Mouse (Mus musculus) myocyte (in vitro differentiated cells): ENCODE measurements around the gene B4galt2. TPM values are rescaled to one million over a fixed set of nuclear protein-coding genes. Genes with fewer than 3 reads are reported as not detected.

Experiments used
- H3K27me3 ChIP-seq: one replicate; pipeline ENCODE4 v1.6.1; 2011; ENCODE audit not compliant: control insufficient read depth, insufficient read depth, insufficient read length
- H3K36me3 ChIP-seq: one replicate; pipeline ENCODE4 v1.6.1; 2011; ENCODE audit not compliant: control insufficient read depth, insufficient read depth
- H3K4me2 ChIP-seq: one replicate; pipeline ENCODE4 v1.6.1; 2011; ENCODE audit warnings: low read depth, control low read depth
- H3K4me3 ChIP-seq: one replicate; pipeline ENCODE4 v1.5.1; 2011; ENCODE audit warnings: mild to moderate bottlenecking, control low read depth, moderate library complexity
- H3K79me2 ChIP-seq: one replicate; pipeline ENCODE4 v1.6.1; 2011; ENCODE audit not compliant: control insufficient read depth, insufficient read depth
- H3ac ChIP-seq: one replicate; pipeline ENCODE4 v1.6.1; 2011; ENCODE audit not compliant: control insufficient read depth, insufficient read length
- CEBPB ChIP-seq: IDR thresholded peaks from 2 replicates; pipeline ENCODE4 v1.6.1; 2011; ENCODE audit warnings: mild to moderate bottlenecking, moderate library complexity; ENCODE audit not compliant: poor library complexity, insufficient read depth, severe bottlenecking
- E2F4 ChIP-seq: IDR thresholded peaks from one replicate; pipeline ENCODE4 v1.6.1; 2011; ENCODE audit warnings: mild to moderate bottlenecking, control low read depth, moderate library complexity; ENCODE audit not compliant: insufficient read depth
- MAX ChIP-seq: IDR thresholded peaks from one replicate; pipeline ENCODE4 v1.6.1; 2011; ENCODE audit warnings: low read depth, mild to moderate bottlenecking, control low read depth
- MYOD1 ChIP-seq, 3 experiments: IDR thresholded peaks; one replicate each; pipeline ENCODE4 v1.6.1; 2011; ENCODE audit warnings: control low read depth in 2 of 3, low read depth in 2 of 3, mild to moderate bottlenecking in 2 of 3, moderate library complexity in 1 of 3; ENCODE audit not compliant: insufficient read length in 2 of 3, control insufficient read depth in 1 of 3
- MYOG ChIP-seq, 3 experiments: IDR thresholded peaks; one replicate each; pipeline ENCODE4 v1.6.1; 2011; ENCODE audit warnings: control low read depth in 2 of 3, low read depth in 2 of 3, mild to moderate bottlenecking in 2 of 3; ENCODE audit not compliant: insufficient read length in 2 of 3, control insufficient read depth in 1 of 3, insufficient read depth in 1 of 3
- POLR2A ChIP-seq: IDR thresholded peaks from one replicate; pipeline ENCODE4 v1.6.1; 2011; ENCODE audit warnings: low read depth, mild to moderate bottlenecking, control low read depth, moderate library complexity; ENCODE audit not compliant: insufficient read length
- POLR2AphosphoS2 ChIP-seq: IDR thresholded peaks from one replicate; pipeline ENCODE4 v1.6.1; 2011; ENCODE audit warnings: low read depth, control low read depth; ENCODE audit not compliant: insufficient read length
- REST ChIP-seq: IDR thresholded peaks from one replicate; pipeline ENCODE4 v1.6.1; 2011; ENCODE audit warnings: mild to moderate bottlenecking, control low read depth, moderate library complexity; ENCODE audit not compliant: insufficient read depth, insufficient read length
- SRF ChIP-seq: IDR thresholded peaks from one replicate; pipeline ENCODE4 v1.6.1; 2011; ENCODE audit warnings: low read depth; ENCODE audit not compliant: control insufficient read depth, insufficient read length
- TCF12 ChIP-seq: IDR thresholded peaks from one replicate; pipeline ENCODE4 v1.6.1; 2011; ENCODE audit warnings: mild to moderate bottlenecking, control low read depth; ENCODE audit not compliant: poor library complexity, insufficient read depth, severe bottlenecking
- TCF3 ChIP-seq: IDR thresholded peaks from one replicate; pipeline ENCODE4 v1.6.1; 2011; ENCODE audit warnings: low read depth, control low read depth; ENCODE audit not compliant: insufficient read length
- USF1 ChIP-seq: IDR thresholded peaks from one replicate; pipeline ENCODE4 v1.6.1; 2011; ENCODE audit warnings: low read depth, mild to moderate bottlenecking, control low read depth, moderate library complexity
- polyA plus RNA-seq: library from polyadenylated mRNA; unstranded; fragments of >200 nt; fragmentation: generic; extraction: Trizol; gene quantifications from one replicate; pipeline ENCODE4 v1.2.1, GENCODE M21; 2012; ENCODE audit warnings: missing spikeins

B4galt2 gene
- polyA plus RNA-seq, 1 experiment: 41.6 TPM

DNA sequence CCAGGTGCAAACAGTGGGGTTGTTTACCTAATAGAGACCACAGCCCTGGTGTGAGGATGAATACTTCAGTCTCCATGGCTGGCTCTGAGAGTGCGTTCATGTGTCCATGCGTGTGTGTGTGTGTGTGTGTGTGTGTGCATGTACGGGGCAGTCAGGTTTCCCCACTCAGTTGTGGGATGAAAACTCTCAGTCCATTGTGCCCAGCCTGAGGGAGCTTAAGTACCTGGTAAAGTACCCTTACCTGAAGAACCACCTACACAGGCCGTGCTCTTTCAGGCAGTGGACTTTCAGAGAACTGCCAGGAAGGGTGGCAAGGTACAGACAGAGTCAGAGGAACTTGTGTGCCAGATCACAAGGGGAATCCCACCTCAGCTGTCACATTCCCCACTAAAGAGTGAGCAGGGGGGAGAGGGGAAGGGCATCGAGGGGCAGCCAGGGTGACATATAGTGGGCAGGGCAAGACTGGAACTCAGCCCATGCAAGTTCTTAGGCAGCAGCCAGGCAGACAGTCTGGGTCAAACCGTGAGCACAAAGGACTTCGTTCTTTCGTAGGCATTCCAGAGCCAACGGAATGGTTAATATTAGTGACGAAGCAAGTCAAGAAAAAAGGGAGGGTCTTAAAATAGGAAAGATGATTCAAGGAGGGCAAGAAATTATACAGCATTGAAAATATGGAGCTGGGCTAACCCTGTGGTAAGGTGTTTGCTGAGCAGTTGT is 31.0 kb downstream of the B4galt2 start:
- H3ac ChIP-seq: no peak overlapping the region
- TF ChIP-seq USF1: no peak
- TF ChIP-seq TCF3: no peak
- TF ChIP-seq POLR2A: no peak
- no peak for TF ChIP-seq MAX
- TF ChIP-seq MYOG (IDR thresholded peaks at IDR 0.05; ENCODE audit: control insufficient read depth in 1 of 3, insufficient read depth in 1 of 3, insufficient read length in 2 of 3, low read depth in 2 of 3): no peak
- TF ChIP-seq CEBPB: no peak
- no peak for TF ChIP-seq POLR2AphosphoS2
- no peak overlapping the region for H3K4me3 ChIP-seq
- no peaks in the 10 kb centered on the region for H3K79me2 ChIP-seq
- peaks cover 10% of the 10 kb centered on the region for H3K36me3 ChIP-seq
- no peaks in the 10 kb centered on the region for H3K27me3 ChIP-seq
- H3K4me2 ChIP-seq: no peak overlapping the region

- no peak for TF ChIP-seq CEBPB
- Histone ChIP-seq H3ac (no peak overlapping the region), H3K4me3 (no peak overlapping the region), H3K4me2 (no peak overlapping the region), H3K36me3 (peaks cover 14% of the 10 kb centered on the region), H3K27me3 (no peaks in the 10 kb centered on the region), H3K79me2 (no peaks in the 10 kb centered on the region)
Observed at GRCm38 (mm10) chr4:117850871-117851270, 32.4 kb downstream of the B4galt2 start.

GRCm38 (mm10) chr4:117850176-117850575 is 33.1 kb downstream of the B4galt2 start:
- H3K27me3 ChIP-seq: no peaks in the 10 kb centered on the region
- no peaks in the 10 kb centered on the region for H3K79me2 ChIP-seq
- H3K4me2 ChIP-seq: no peak overlapping the region
- no peak for TF ChIP-seq CEBPB
- TF ChIP-seq POLR2A: no peak
- no peak for TF ChIP-seq MYOD1 (IDR thresholded peaks at IDR 0.05; ENCODE audit: control insufficient read depth in 1 of 3, insufficient read length in 2 of 3, low read depth in 2 of 3)
- TF ChIP-seq TCF3: no peak
- TF ChIP-seq REST: no peak
- TF ChIP-seq MAX: no peak
- TF ChIP-seq MYOG (IDR thresholded peaks at IDR 0.05; ENCODE audit: control insufficient read depth in 1 of 3, insufficient read depth in 1 of 3, insufficient read length in 2 of 3, low read depth in 2 of 3): no peak
- no peak for TF ChIP-seq USF1
- no peak for TF ChIP-seq SRF
- no peak for TF ChIP-seq E2F4
- TF ChIP-seq POLR2AphosphoS2: no peak
- TF ChIP-seq TCF12: no peak
- H3K4me3 ChIP-seq: no peak overlapping the region
- no peak overlapping the region for H3ac ChIP-seq
- peaks cover 20% of the 10 kb centered on the region for H3K36me3 ChIP-seq

DNA sequence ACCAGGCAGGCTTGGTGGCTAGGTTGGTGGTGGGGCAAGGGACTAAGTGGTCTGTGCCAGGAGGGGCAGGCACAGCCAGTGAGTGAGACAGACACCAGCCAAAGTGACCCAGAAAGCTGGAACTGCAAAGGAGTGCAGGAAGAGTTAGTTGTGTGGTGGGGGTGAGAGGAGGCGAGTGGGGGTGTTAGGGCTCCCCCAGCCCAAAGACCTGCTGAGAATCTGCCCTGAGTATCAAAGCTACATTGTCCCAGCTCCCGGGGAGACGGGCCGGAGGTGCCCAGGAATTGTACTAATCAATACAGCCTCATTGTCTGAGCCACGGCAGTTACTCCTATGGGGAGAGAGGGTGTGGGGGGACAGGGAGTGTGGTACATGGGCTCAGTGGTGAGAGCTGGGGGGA is 33.8 kb downstream of the B4galt2 start:
- H3K4me2 ChIP-seq: no peak overlapping the region

GRCm38 (mm10) chr4:117849063-117849462 is 34.2 kb downstream of the B4galt2 start:
- Histone ChIP-seq H3ac (no peak overlapping the region), H3K4me2 (no peak overlapping the region), H3K27me3 (no peaks in the 10 kb centered on the region), H3K79me2 (no peaks in the 10 kb centered on the region), H3K4me3 (no peak overlapping the region), H3K36me3 (peaks cover 31% of the 10 kb centered on the region)
- TF ChIP-seq POLR2A (no peak), REST (no peak), E2F4 (no peak), POLR2AphosphoS2 (no peak), MAX (no peak), TCF3 (no peak), CEBPB (no peak), TCF12 (no peak), MYOG (IDR thresholded peaks at IDR 0.05; ENCODE audit: control insufficient read depth in 1 of 3, insufficient read depth in 1 of 3, insufficient read length in 2 of 3, low read depth in 2 of 3) (no peak), SRF (no peak), USF1 (no peak)

More for the DNA sequence above, 33.8 kb downstream of the B4galt2 start:
- Histone ChIP-seq H3K36me3 (peaks cover 26% of the 10 kb centered on the region), H3K79me2 (no peaks in the 10 kb centered on the region), H3K27me3 (no peaks in the 10 kb centered on the region), H3K4me3 (no peak overlapping the region), H3ac (no peak overlapping the region)
- no peak for TF ChIP-seq MYOD1 (IDR thresholded peaks at IDR 0.05; ENCODE audit: control insufficient read depth in 1 of 3, insufficient read length in 2 of 3, low read depth in 2 of 3)
- TF ChIP-seq REST: no peak
- no peak for TF ChIP-seq TCF3
- TF ChIP-seq E2F4: no peak
- TF ChIP-seq MAX: no peak
- no peak for TF ChIP-seq POLR2AphosphoS2
- TF ChIP-seq USF1: no peak
- TF ChIP-seq SRF: no peak
- TF ChIP-seq POLR2A: no peak
- no peak for TF ChIP-seq CEBPB
- TF ChIP-seq MYOG (IDR thresholded peaks at IDR 0.05; ENCODE audit: control insufficient read depth in 1 of 3, insufficient read depth in 1 of 3, insufficient read length in 2 of 3, low read depth in 2 of 3): no peak
- no peak for TF ChIP-seq TCF12
